Mouse (Mus musculus) E14TG2a.4 (cell line): ENCODE measurements around the gene Mettl7b.

Source experiments
- CTCF ChIP-seq: conservative IDR thresholded peaks from 2 replicates; pipeline ENCODE4 v1.5.1; 2014; ENCODE audit warnings: low read length
- NANOG ChIP-seq: IDR thresholded peaks from 2 replicates; pipeline ENCODE4 v1.6.1; 2014; ENCODE audit warnings: borderline replicate concordance, low read length, mixed read lengths

- TF ChIP-seq CTCF, result no peak
- no peak for TF ChIP-seq NANOG
These were observed 25.6 kb downstream of the Mettl7b start for GRCm38 (mm10) chr10:128934997-128935787.
